Comparison of ENCODE assay signal across 30 mouse cellular contexts in the genomic region with DNA sequence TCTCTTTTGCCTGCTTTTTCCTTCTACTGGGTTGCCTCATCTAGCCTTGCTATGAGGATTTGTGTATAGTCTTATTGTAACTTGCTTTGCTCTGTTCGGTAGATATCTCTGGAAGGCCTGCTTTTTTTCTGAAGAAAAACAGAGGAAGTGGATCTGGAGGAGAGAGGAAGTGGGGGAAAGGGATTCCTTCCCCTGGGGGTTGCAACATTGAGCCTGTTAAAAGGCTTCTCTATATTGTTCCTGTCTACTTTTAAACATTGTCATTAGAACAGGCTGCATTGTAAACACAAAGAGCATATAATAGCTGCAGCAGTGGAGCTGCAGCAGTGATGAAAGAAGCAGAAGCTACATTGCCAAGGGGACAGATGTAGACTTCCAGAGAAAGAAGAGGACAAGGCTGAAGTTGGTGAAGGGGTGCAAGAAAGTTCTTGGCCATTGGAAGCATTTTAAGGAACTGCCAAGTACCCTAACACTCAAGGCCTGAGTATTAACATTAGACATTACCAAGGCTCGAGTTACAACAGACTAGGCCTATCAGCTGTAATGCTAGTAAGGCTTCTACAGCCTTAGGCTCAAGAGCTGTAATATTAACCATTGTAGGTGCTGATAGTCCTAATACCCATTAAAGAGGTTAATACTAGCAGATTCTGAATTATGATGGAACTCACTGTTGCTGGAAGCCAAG. TPM values are rescaled to one million over a fixed set of nuclear protein-coding genes. Genes with fewer than 3 reads are reported as not detected.
DNase-seq lines count a peak whose midpoint lies in the region; ATAC-seq lines count a peak whose summit lies in the region.
"Had no signal": no experiment of that assay in that cellular context is flagged by ENCODE, and none has a peak within 500 bp of the region (broad histone marks: within the 10 kb centered on the region; RNA-seq: fewer than 3 reads in every experiment).

No protein-coding gene starts in this region.

- peak; percentile 93 for ATAC-seq in granulocyte monocyte progenitor cell, adult 5-6 weeks (replicated peaks; ENCODE audit: poor library complexity, severe bottlenecking)
- peak; percentile 73 for ATAC-seq in megakaryocyte progenitor cell, adult 5-6 weeks (replicated peaks; ENCODE audit: poor library complexity)
- ATAC-seq in kidney, embryonic 14.5 days (ENCODE audit: low FRiP score, low TSS enrichment), result no peak
- ATAC-seq: forebrain, embryonic 15.5 days; hindbrain, postnatal 0 days; intestine, postnatal 0 days; Patski had no signal

- no peaks in the 10 kb centered on the region for H3K4me1 ChIP-seq in kidney, embryonic 14.5 days (ENCODE audit: control insufficient read depth, insufficient read depth, low read length)
- H3K4me1 ChIP-seq: embryonic facial prominence, embryonic 10.5 days; embryonic facial prominence, embryonic 13.5 days; forebrain, embryonic 12.5 days; forebrain, embryonic 15.5 days; heart, embryonic 12.5 days; heart, embryonic 15.5 days; hindbrain, embryonic 10.5 days; hindbrain, embryonic 13.5 days had no signal

- no peaks in the 10 kb centered on the region for H3K27me3 ChIP-seq in kidney, embryonic 14.5 days (ENCODE audit: control insufficient read depth, insufficient read depth, low read length)
- H3K27me3 ChIP-seq: CH12.LX; embryonic facial prominence, embryonic 13.5 days; forebrain, embryonic 12.5 days; forebrain, embryonic 15.5 days; heart, embryonic 12.5 days; heart, embryonic 15.5 days; hindbrain, embryonic 13.5 days had no signal

- peak; percentile 0 for DNase-seq in lung, postnatal 14 days
- no peak for DNase-seq in lung, postnatal 10 days
- no peak for DNase-seq in adrenal gland, postnatal 10 days
- DNase-seq: adrenal gland, adult 8-10 months; B cell, adult 2 months; cerebellum, adult 11 months; cerebellum, adult 2 months; cerebellum, adult 9-11 months; cerebellum, postnatal 25 days; embryo, embryonic 11 days; gastrocnemius, postnatal 25 days; heart, postnatal 10 days; heart, postnatal 36 days had no signal

- H3K4me3 ChIP-seq in kidney, embryonic 14.5 days (ENCODE audit: low read length), result no peak overlapping the region
- H3K4me3 ChIP-seq: embryonic facial prominence, embryonic 10.5 days; embryonic facial prominence, embryonic 13.5 days; erythroblast, embryonic 14.5 days; forebrain, embryonic 12.5 days; forebrain, embryonic 15.5 days; heart, embryonic 12.5 days; heart, embryonic 15.5 days; hindbrain, embryonic 10.5 days; hindbrain, embryonic 13.5 days had no signal

- WGBS in kidney, embryonic 14.5 days, result 81% methylated on average over 2 of the region's 2 CpGs

- no peak overlapping the region for H3K9ac ChIP-seq in kidney, embryonic 14.5 days (ENCODE audit: low read depth, low read length)
- H3K9ac ChIP-seq: embryonic facial prominence, embryonic 13.5 days; forebrain, embryonic 12.5 days; forebrain, embryonic 15.5 days; heart, embryonic 12.5 days; heart, embryonic 15.5 days; hindbrain, embryonic 13.5 days had no signal

- no peaks in the 10 kb centered on the region for H3K9me3 ChIP-seq in kidney, embryonic 14.5 days (ENCODE audit: control insufficient read depth, low read length)
- H3K9me3 ChIP-seq: embryonic facial prominence, embryonic 10.5 days; embryonic facial prominence, embryonic 13.5 days; forebrain, embryonic 12.5 days; forebrain, embryonic 15.5 days; G1E; heart, embryonic 12.5 days; heart, embryonic 15.5 days; hindbrain, embryonic 10.5 days; hindbrain, embryonic 13.5 days had no signal

- no peak overlapping the region for H3K27ac ChIP-seq in kidney, embryonic 14.5 days (ENCODE audit: low read depth, low read length)
- H3K27ac ChIP-seq: embryonic facial prominence, embryonic 10.5 days; embryonic facial prominence, embryonic 13.5 days; forebrain, embryonic 12.5 days; forebrain, embryonic 15.5 days; heart, embryonic 15.5 days; hindbrain, embryonic 10.5 days; hindbrain, embryonic 13.5 days; hindbrain, postnatal 0 days had no signal

- H3K4me2 ChIP-seq in kidney, embryonic 14.5 days (replicated peaks; ENCODE audit: low read depth, low read length), result no peak overlapping the region
- H3K4me2 ChIP-seq: embryonic facial prominence, embryonic 13.5 days; forebrain, embryonic 12.5 days; forebrain, embryonic 15.5 days; heart, embryonic 12.5 days; heart, embryonic 15.5 days; hindbrain, embryonic 13.5 days had no signal

- H3K36me3 ChIP-seq in kidney, embryonic 14.5 days (ENCODE audit: control insufficient read depth, insufficient read depth, low read length), result no peaks in the 10 kb centered on the region
- H3K36me3 ChIP-seq: embryonic facial prominence, embryonic 10.5 days; embryonic facial prominence, embryonic 13.5 days; forebrain, embryonic 12.5 days; forebrain, embryonic 15.5 days; G1E; heart, embryonic 12.5 days; heart, embryonic 15.5 days; hindbrain, embryonic 10.5 days; hindbrain, embryonic 13.5 days had no signal

RNA-seq across cellular contexts. Expression of a gene that starts 44.9 kb away (rescaled TPM):
- 11.9 and 13.7 TPM in 2 replicates for total RNA-seq in granulocyte monocyte progenitor cell, adult 5-6 weeks (2014; fragmentation: Nextera tagmentation)
- 7.9 and 10.6 TPM in 2 replicates for total RNA-seq in granulocyte monocyte progenitor cell, adult 5-6 weeks (2017)
- 13.0 and 13.4 TPM in 2 replicates for total RNA-seq in megakaryocyte progenitor cell, adult 5-6 weeks (2015)
- 6.6 and 11.3 TPM in 2 replicates for total RNA-seq in megakaryocyte progenitor cell, adult 5-6 weeks (2017)
- 10 to 100 TPM in 1 of 2 experiments, 1 to 10 TPM in 1; 7.0 to 11.1 TPM for total RNA-seq in adrenal gland, postnatal 10 days (2021)
- 9.4 and 10.7 TPM in 2 replicates for polyA plus RNA-seq in kidney, embryonic 14.5 days (2014; fragmentation: Nextera tagmentation; extraction: Ambion mirVana)
- total RNA-seq: CH12.LX had no signal
- polyA plus RNA-seq: erythroblast, embryonic 14.5 days; G1E had no signal
